16 mouse cellular contexts compared by ENCODE assay signal in genomic region chr5:28891988-28892387, GRCm38 (mm10).
"Had no signal": no experiment of that assay in that cellular context is flagged by ENCODE, and none has a peak within 500 bp of the region (broad histone marks: within the 10 kb centered on the region; RNA-seq: fewer than 3 reads in every experiment).

No protein-coding gene starts in this region.

- H3K4me3 ChIP-seq: left cerebral cortex, adult 2 months; liver, embryonic 13.5 days; neural tube, embryonic 13.5 days; stomach, embryonic 15.5 days had no signal

- H3K9ac ChIP-seq: liver, embryonic 13.5 days; neural tube, embryonic 13.5 days; stomach, embryonic 15.5 days had no signal

- H3K27me3 ChIP-seq: liver, embryonic 13.5 days; neural tube, embryonic 13.5 days; stomach, embryonic 15.5 days had no signal

- DNase-seq: kidney, adult 8-10 months; kidney, postnatal 25 days; layer of hippocampus, postnatal 36 days; liver, embryonic 13.5 days; lung, adult 2 months; lung, postnatal 14 days; lung, postnatal 4 days; right cerebral cortex, postnatal 14 days; spleen, adult 18-20 months; thymus, adult 18-20 months; thymus, postnatal 36 days had no signal

- H3K9me3 ChIP-seq: liver, embryonic 13.5 days; neural tube, embryonic 13.5 days; stomach, embryonic 15.5 days had no signal

- H3K36me3 ChIP-seq: liver, embryonic 13.5 days; neural tube, embryonic 13.5 days; stomach, embryonic 15.5 days had no signal

- H3K4me2 ChIP-seq: liver, embryonic 13.5 days; midbrain, embryonic 11.5 days; neural tube, embryonic 13.5 days; stomach, embryonic 15.5 days had no signal

- ATAC-seq: intestine, postnatal 0 days had no signal

- H3K4me1 ChIP-seq: liver, embryonic 13.5 days; stomach, embryonic 15.5 days had no signal

- H3K27ac ChIP-seq: left cerebral cortex, adult 2 months; liver, embryonic 13.5 days; neural tube, embryonic 13.5 days; stomach, embryonic 15.5 days had no signal
